In genomic region chr4:151108028-151108771, GRCm38 (mm10) we compare ENCODE assay signal across 8 mouse cellular contexts. TPM values are rescaled to one million over a fixed set of nuclear protein-coding genes. Genes with fewer than 3 reads are reported as not detected.
DNase-seq lines count a peak whose midpoint lies in the region; ATAC-seq and TF ChIP-seq lines count a peak whose summit lies in the region.

No protein-coding gene starts in this region.

- peak overlapping the region; percentile 28 for H3K4me3 ChIP-seq in erythroblast, embryonic 14.5 days (replicated peaks)
- peak overlapping the region; percentile 88 for H3K4me3 ChIP-seq in forebrain, embryonic 10.5 days
- H3K4me3 ChIP-seq in heart, embryonic 13.5 days = peak overlapping the region; percentile 70
- H3K4me3 ChIP-seq in kidney, embryonic 16.5 days (ENCODE audit: low read length) = peak overlapping the region; percentile 74
- peak overlapping the region; percentile 43; the same call in 1 of the 2 replicates for H3K4me3 ChIP-seq in liver, adult 2 months (ENCODE audit: insufficient read depth, low read depth, low read length)

- no peak for TF ChIP-seq POLR2A in liver, adult 2 months (IDR thresholded peaks at IDR 0.05; ENCODE audit: extremely low read depth, insufficient read depth, low read length)

- H3K79me2 ChIP-seq in liver, adult 2 months (ENCODE audit: control insufficient read depth, insufficient read depth, low read length) = no peaks in the 10 kb centered on the region

- H3K27ac ChIP-seq in forebrain, embryonic 10.5 days = peak overlapping the region; percentile 96
- H3K27ac ChIP-seq in heart, embryonic 13.5 days (replicated peaks) = peak overlapping the region; percentile 90
- no peak overlapping the region for H3K27ac ChIP-seq in kidney, embryonic 16.5 days (ENCODE audit: low read length)
- H3K27ac ChIP-seq in liver, adult 2 months (replicated peaks; ENCODE audit: insufficient read depth, low read depth, low read length) = no peak overlapping the region

- under 1% methylated on average over 101 of the region's 101 CpGs for WGBS in forebrain, embryonic 10.5 days
- under 1% methylated on average over 100 of the region's 101 CpGs for WGBS in heart, embryonic 13.5 days
- WGBS in kidney, embryonic 16.5 days = under 1% methylated on average over 68 of the region's 101 CpGs
- 2% methylated on average over 100 of the region's 101 CpGs for WGBS in liver, adult 2 months

- H3K4me1 ChIP-seq in erythroblast, embryonic 14.5 days (ENCODE audit: control insufficient read depth) = peaks cover 2% of the 10 kb centered on the region
- H3K4me1 ChIP-seq in forebrain, embryonic 10.5 days = peaks cover 41% of the 10 kb centered on the region
- peaks cover 33% of the 10 kb centered on the region for H3K4me1 ChIP-seq in heart, embryonic 13.5 days
- H3K4me1 ChIP-seq in kidney, embryonic 16.5 days (ENCODE audit: insufficient read depth, low read length) = peaks cover 10% of the 10 kb centered on the region
- H3K4me1 ChIP-seq in liver, adult 2 months (ENCODE audit: control insufficient read depth, insufficient read depth, low read length) = peaks cover 2% of the 10 kb centered on the region; the same call in 1 of the 2 replicates

- peaks cover 54% of the 10 kb centered on the region for H3K27me3 ChIP-seq in erythroblast, embryonic 14.5 days (ENCODE audit: control insufficient read depth)
- H3K27me3 ChIP-seq in forebrain, embryonic 10.5 days (ENCODE audit: poor library complexity, severe bottlenecking) = peaks cover 56% of the 10 kb centered on the region
- peaks cover 65% of the 10 kb centered on the region for H3K27me3 ChIP-seq in heart, embryonic 13.5 days (replicated peaks)
- peaks cover 40% of the 10 kb centered on the region for H3K27me3 ChIP-seq in kidney, embryonic 16.5 days (ENCODE audit: insufficient read depth, low read length)
- peaks cover 9% of the 10 kb centered on the region for H3K27me3 ChIP-seq in liver, adult 2 months (ENCODE audit: control insufficient read depth, insufficient read depth, low read length)

- H3K4me2 ChIP-seq in heart, embryonic 13.5 days = peak overlapping the region; percentile 83
- peak overlapping the region; percentile 100 for H3K4me2 ChIP-seq in kidney, embryonic 16.5 days (replicated peaks; ENCODE audit: low read depth, low read length)

- no peaks in the 10 kb centered on the region for H3K9me3 ChIP-seq in erythroblast, embryonic 14.5 days (ENCODE audit: control insufficient read depth, low read length)
- no peaks in the 10 kb centered on the region for H3K9me3 ChIP-seq in forebrain, embryonic 10.5 days
- no peaks in the 10 kb centered on the region for H3K9me3 ChIP-seq in heart, embryonic 13.5 days
- H3K9me3 ChIP-seq in kidney, embryonic 16.5 days (ENCODE audit: low read length) = no peaks in the 10 kb centered on the region

- ATAC-seq in erythroblast, adult 5-6 weeks (replicated peaks; ENCODE audit: low FRiP score, poor library complexity, severe bottlenecking) = no peak
- ATAC-seq in heart, embryonic 13.5 days (ENCODE audit: extremely low read depth, insufficient number of reproducible peaks, low FRiP score, low TSS enrichment) = peak; percentile 90
- ATAC-seq in kidney, embryonic 16.5 days (ENCODE audit: low FRiP score, low TSS enrichment) = peak; percentile 99

- H3K36me3 ChIP-seq in erythroblast, embryonic 14.5 days (ENCODE audit: control insufficient read depth) = no peaks in the 10 kb centered on the region
- peaks cover 13% of the 10 kb centered on the region for H3K36me3 ChIP-seq in forebrain, embryonic 10.5 days (replicated peaks)
- H3K36me3 ChIP-seq in heart, embryonic 13.5 days = no peaks in the 10 kb centered on the region
- H3K36me3 ChIP-seq in kidney, embryonic 16.5 days (ENCODE audit: insufficient read depth, low read length) = no peaks in the 10 kb centered on the region
- no peaks in the 10 kb centered on the region for H3K36me3 ChIP-seq in liver, adult 2 months (ENCODE audit: control insufficient read depth, insufficient read depth, low read length)

- H3K9ac ChIP-seq in heart, embryonic 13.5 days = peak overlapping the region; percentile 90
- peak overlapping the region; percentile 78 for H3K9ac ChIP-seq in kidney, embryonic 16.5 days (replicated peaks; ENCODE audit: low read length)
- peak overlapping the region; percentile 17; the same call in 1 of the 2 replicates for H3K9ac ChIP-seq in liver, adult 2 months (ENCODE audit: low read depth, low read length)

- peak; percentile 93 for DNase-seq in forebrain, embryonic 10.5 days (ENCODE audit: extremely low spot score, low spot score)
- DNase-seq in liver, adult 2 months (ENCODE audit: extremely low read depth, low read depth, low spot score) = peak; percentile 19
- DNase-seq in naive thymus-derived CD4-positive, alpha-beta T cell, adult 2 months (ENCODE audit: low read depth) = peak; percentile 50
- peak; percentile 43 to 50 for DNase-seq in spleen, postnatal 36 days (ENCODE audit: low spot score in 2 of 2)

- TF ChIP-seq CTCF in liver, adult 2 months (IDR thresholded peaks at IDR 0.05; ENCODE audit: low read depth, low read length) = no peak

RNA-seq across cellular contexts. Expression of gene Gm13090, which starts 18.8 kb away (rescaled TPM):
- not detected in 2 replicates for polyA plus RNA-seq in erythroblast, embryonic 14.5 days (2012)
- total RNA-seq in erythroblast, adult 5-6 weeks (2015; ENCODE audit: low replicate concordance) = not detected in 2 replicates
- total RNA-seq in erythroblast, adult 5-6 weeks (2017; ENCODE audit: low replicate concordance) = not detected in 2 replicates
- polyA plus RNA-seq in forebrain, embryonic 10.5 days (2016; fragmentation: Nextera tagmentation; extraction: Ambion mirVana) = not detected in 2 replicates
- polyA plus RNA-seq in heart, embryonic 13.5 days (2015; fragmentation: Nextera tagmentation; extraction: Ambion mirVana) = not detected in 2 replicates
- not detected in 2 replicates for polyA plus RNA-seq in kidney, embryonic 16.5 days (2015; fragmentation: Nextera tagmentation; extraction: Ambion mirVana)
- total RNA-seq in liver, adult 2 months (2014; rRNA removed) = not detected in 2 replicates
- not detected in 2 replicates for polyA plus RNA-seq in liver, adult 2 months (2012; rRNA removed)

RNA-seq across cellular contexts. Expression of gene Vamp3, which starts 50.4 kb away (rescaled TPM):
- polyA plus RNA-seq in erythroblast, embryonic 14.5 days (2012) = 0.09 and 0.14 TPM in 2 replicates
- 26.3 and 39.3 TPM in 2 replicates for total RNA-seq in erythroblast, adult 5-6 weeks (2015; ENCODE audit: low replicate concordance)
- total RNA-seq in erythroblast, adult 5-6 weeks (2017; ENCODE audit: low replicate concordance) = 23.0 and 30.1 TPM in 2 replicates
- polyA plus RNA-seq in forebrain, embryonic 10.5 days (2016; fragmentation: Nextera tagmentation; extraction: Ambion mirVana) = 123 and 124 TPM in 2 replicates
- 97.0 and 105 TPM in 2 replicates for polyA plus RNA-seq in heart, embryonic 13.5 days (2015; fragmentation: Nextera tagmentation; extraction: Ambion mirVana)
- polyA plus RNA-seq in kidney, embryonic 16.5 days (2015; fragmentation: Nextera tagmentation; extraction: Ambion mirVana) = 127 TPM in 2 replicates
- total RNA-seq in liver, adult 2 months (2014; rRNA removed) = 16.4 and 18.4 TPM in 2 replicates
- polyA plus RNA-seq in liver, adult 2 months (2012; rRNA removed) = 5.8 and 5.9 TPM in 2 replicates

Comparison
In these comparisons a context has a peak if more than half of its experiments do, and no peak if none do; other contexts are left out.
1. H3K4me3 ChIP-seq: peak in every context shown above with its lines; median percentile 88 in forebrain, embryonic 10.5 days; 74 in kidney, embryonic 16.5 days; 70 in heart, embryonic 13.5 days; 43 in liver, adult 2 months; 28 in erythroblast, embryonic 14.5 days.
2. DNase-seq: peak in every context shown above with its lines; median percentile 93 in forebrain, embryonic 10.5 days; 50 in naive thymus-derived CD4-positive, alpha-beta T cell, adult 2 months; 46 in spleen, postnatal 36 days; 19 in liver, adult 2 months.
3. H3K27ac ChIP-seq: peak in forebrain, embryonic 10.5 days (single experiment) and heart, embryonic 13.5 days (single experiment); none in kidney, embryonic 16.5 days (single experiment) and liver, adult 2 months (single experiment).
4. H3K9ac ChIP-seq: peak in every context shown above with its lines; median percentile 90 in heart, embryonic 13.5 days; 78 in kidney, embryonic 16.5 days; 17 in liver, adult 2 months.
5. RNA of gene Vamp3, which starts 50.4 kb away (polyA plus RNA-seq): 127 TPM in kidney, embryonic 16.5 days, 123 to 124 TPM in forebrain, embryonic 10.5 days and 97.0 to 105 TPM in heart, embryonic 13.5 days; 5.8 to 5.9 TPM in liver, adult 2 months and 0.09 to 0.14 TPM in erythroblast, embryonic 14.5 days; every median in the first group is over 10 times any median in the second.